Mouse (Mus musculus) limb, embryonic 11.5 days (tissue): ENCODE results near the gene Plekhm1. TPM values are rescaled to one million over a fixed set of nuclear protein-coding genes. Genes with fewer than 3 reads are reported as not detected.

Experiments used
- ATAC-seq: fragments of 200-750 bp; cut with Nextera tagmentation; 2 replicates; pipeline ENCODE4 v1.8.0; 2017; ENCODE audit warnings: low read depth; ENCODE audit not compliant: insufficient number of reproducible peaks, low FRiP score, low TSS enrichment
- DNase-seq: peaks from one replicate; pipeline ENCODE4 v3.0.0-alpha.2; 2015; ENCODE audit warnings: low spot score
- H3K27ac ChIP-seq: fragments of 300-500 bp; sonication (generic); replicated peaks from 2 replicates; pipeline ENCODE4 v1.5.1; 2014; ENCODE audit warnings: low read depth, mild to moderate bottlenecking, low read length
- H3K27me3 ChIP-seq: fragments of 300-500 bp; sonication (generic); 2 replicates; pipeline ENCODE4 v1.6.1; 2014; ENCODE audit warnings: mild to moderate bottlenecking, low read length, mixed read lengths; ENCODE audit not compliant: control insufficient read depth, insufficient read depth
- H3K36me3 ChIP-seq: fragments of 300-500 bp; sonication (generic); 2 replicates; pipeline ENCODE4 v1.6.1; 2014; ENCODE audit warnings: mild to moderate bottlenecking, low read length, moderate library complexity, mixed read lengths; ENCODE audit not compliant: control insufficient read depth, insufficient read depth
- H3K4me1 ChIP-seq: fragments of 300-500 bp; sonication (generic); 2 replicates; pipeline ENCODE4 v1.6.1; 2014; ENCODE audit warnings: low read length, mixed read lengths; ENCODE audit not compliant: control insufficient read depth, insufficient read depth
- H3K4me2 ChIP-seq: fragments of 300-500 bp; sonication (generic); 2 replicates; pipeline ENCODE4 v1.6.1; 2014; ENCODE audit warnings: low read depth, mild to moderate bottlenecking, moderate library complexity; ENCODE audit not compliant: severe bottlenecking
- H3K4me3 ChIP-seq: fragments of 300-500 bp; sonication (generic); 2 replicates; pipeline ENCODE4 v1.5.1; 2014; ENCODE audit warnings: low read depth, low read length
- H3K9ac ChIP-seq: fragments of 300-500 bp; sonication (generic); 2 replicates; pipeline ENCODE4 v1.6.1; 2014; ENCODE audit warnings: mild to moderate bottlenecking, low read length
- H3K9me3 ChIP-seq: fragments of 300-500 bp; sonication (generic); 2 replicates; pipeline ENCODE4 v1.6.1; 2016; ENCODE audit warnings: low read length; ENCODE audit not compliant: control insufficient read depth
- WGBS: fragments of 180-500 bp; shearing (Covaris S2); extraction: QIAGEN DNeasy Blood & Tissue Kit; methylation state at CpG from one replicate; pipeline ENCODE4 v1.1.7; 2014; 5-methylcytosine and 5-hydroxymethylcytosine counted together
- polyA plus RNA-seq: library from polyadenylated mRNA; unstranded; fragments of >200 nt; fragmentation: Nextera tagmentation; extraction: Ambion mirVana; gene quantifications from 2 replicates; pipeline ENCODE4 v1.2.1, GENCODE M21; 2014

The Plekhm1 gene
- polyA plus RNA-seq, 1 experiment from 2014 or later: 7.9 TPM

GRCm38 (mm10) chr11:103372068-103372467 is 40.4 kb downstream of the Plekhm1 start:
- Histone ChIP-seq H3K4me3 (no peak overlapping the region), H3K4me1 (no peaks in the 10 kb centered on the region), H3K4me2 (no peak overlapping the region), H3K27ac (no peak overlapping the region), H3K9ac (no peak overlapping the region), H3K9me3 (no peaks in the 10 kb centered on the region), H3K36me3 (peaks cover 2% of the 10 kb centered on the region; the same call in 1 of the 2 replicates), H3K27me3 (no peaks in the 10 kb centered on the region)
- WGBS: 86% methylated on average over 3 of the region's 3 CpGs
- ATAC-seq (no peak), DNase-seq (no peak)

- 81% methylated on average over 3 of the region's 3 CpGs for WGBS
- H3K36me3 ChIP-seq: no peaks in the 10 kb centered on the region; the same call in 1 of the 2 replicates
- H3K27me3 ChIP-seq: no peaks in the 10 kb centered on the region
- H3K9ac ChIP-seq: no peak overlapping the region
- H3K4me2 ChIP-seq: no peak overlapping the region
- no peak overlapping the region for H3K4me3 ChIP-seq
- ATAC-seq: no peak
- no peaks in the 10 kb centered on the region for H3K4me1 ChIP-seq
- no peak for DNase-seq
- no peaks in the 10 kb centered on the region for H3K9me3 ChIP-seq
- no peak overlapping the region for H3K27ac ChIP-seq
Measured at GRCm38 (mm10) chr11:103371222-103371539, 41.3 kb downstream of the Plekhm1 start.

- Histone ChIP-seq H3K4me1 (no peaks in the 10 kb centered on the region), H3K36me3 (no peaks in the 10 kb centered on the region; the same call in 1 of the 2 replicates), H3K9ac (no peak overlapping the region), H3K4me2 (no peak overlapping the region), H3K27me3 (no peaks in the 10 kb centered on the region), H3K27ac (no peak overlapping the region), H3K4me3 (no peak overlapping the region), H3K9me3 (no peaks in the 10 kb centered on the region)
- ATAC-seq: no peak
- WGBS: 93% methylated on average over 9 of the region's 9 CpGs
- no peak for DNase-seq
Measured at GRCm38 (mm10) chr11:103370397-103371221, 41.9 kb downstream of the Plekhm1 start.

- H3K4me3 ChIP-seq: no peak overlapping the region
- H3K9me3 ChIP-seq: no peaks in the 10 kb centered on the region
- no peak overlapping the region for H3K27ac ChIP-seq
- DNase-seq (no peak), ATAC-seq (no peak)
- no peak overlapping the region for H3K9ac ChIP-seq
- H3K4me2 ChIP-seq: no peak overlapping the region
- peaks cover 11% of the 10 kb centered on the region for H3K4me1 ChIP-seq
- H3K27me3 ChIP-seq: peaks cover 41% of the 10 kb centered on the region
- 93% methylated on average over 4 of the region's 4 CpGs for WGBS
- no peaks in the 10 kb centered on the region for H3K36me3 ChIP-seq
Measured at GRCm38 (mm10) chr11:103365530-103365929, 47.0 kb downstream of the Plekhm1 start.

- Histone ChIP-seq H3K36me3 (no peaks in the 10 kb centered on the region), H3K27me3 (peaks cover 46% of the 10 kb centered on the region), H3K9ac (no peak overlapping the region), H3K4me1 (peaks cover 11% of the 10 kb centered on the region), H3K27ac (no peak overlapping the region), H3K9me3 (no peaks in the 10 kb centered on the region), H3K4me3 (no peak overlapping the region), H3K4me2 (no peak overlapping the region)
- DNase-seq (no peak), ATAC-seq (no peak)
- WGBS: 83% methylated on average over 3 of the region's 3 CpGs
Measured at GRCm38 (mm10) chr11:103365022-103365421, 47.5 kb downstream of the Plekhm1 start.

GRCm38 (mm10) chr11:103364335-103364734 is 48.2 kb downstream of the Plekhm1 start:
- peaks cover 13% of the 10 kb centered on the region for H3K4me1 ChIP-seq

DNA sequence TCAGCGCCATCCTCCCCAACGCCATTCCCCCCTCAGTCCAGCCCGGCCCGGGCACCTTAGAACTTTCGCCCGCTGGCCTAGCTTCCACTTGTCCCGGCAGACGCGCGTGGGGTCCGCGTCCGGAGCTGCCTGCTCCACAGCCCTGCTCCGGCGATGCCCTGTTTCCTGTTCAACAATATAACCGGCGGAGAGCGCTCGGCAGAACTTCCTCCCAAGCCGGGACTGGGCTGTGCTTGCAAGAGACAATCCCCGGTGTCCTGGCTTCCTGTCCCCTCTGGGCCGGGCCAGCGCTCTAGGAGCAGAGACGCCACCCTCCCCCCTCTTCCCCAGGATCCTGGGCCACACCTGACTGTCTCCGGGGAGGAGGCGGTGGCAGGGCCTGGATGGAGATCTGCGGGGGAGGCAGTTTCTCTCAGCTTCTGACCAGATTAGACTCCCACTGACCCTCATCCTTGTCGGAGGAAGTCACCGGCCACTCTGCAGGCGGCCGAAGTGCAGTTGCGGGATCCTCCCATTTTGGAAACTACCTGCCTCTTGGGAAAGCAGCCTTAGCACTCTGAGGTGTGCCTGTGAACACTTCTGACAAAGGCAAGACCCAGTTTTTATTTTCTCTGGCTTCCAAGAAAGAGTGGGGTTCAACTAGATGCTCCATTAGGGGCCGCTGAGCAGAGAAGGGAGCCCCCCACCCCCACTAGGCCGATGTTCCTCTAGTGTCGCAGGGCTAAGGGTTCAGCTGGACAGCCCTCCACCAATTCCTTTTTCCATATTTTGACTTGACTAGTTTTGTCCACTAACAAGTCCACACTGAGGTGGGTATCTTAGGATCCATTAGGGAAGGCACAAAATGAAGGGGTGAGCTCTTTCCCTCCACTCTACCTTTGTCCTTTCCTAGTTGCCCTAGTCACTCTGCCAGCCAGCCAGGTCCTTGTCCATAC is 49.0 kb downstream of the Plekhm1 start, which contains the start of gene Arhgap27:
Gene Arhgap27, minus strand, starts transcription at position 479 of the 935 bp plus-strand sequence.
- Histone ChIP-seq H3K4me2 (peak within 1 kb of the TSS; percentile 74), H3K36me3 (no peaks in the 10 kb centered on the region), H3K27me3 (peaks cover 56% of the 10 kb centered on the region), H3K4me3 (peak within 1 kb of the TSS; percentile 35), H3K4me1 (peaks cover 16% of the 10 kb centered on the region), H3K9me3 (no peaks in the 10 kb centered on the region), H3K27ac (peak within 1 kb of the TSS; percentile 42; the same call in 1 of the 2 replicates), H3K9ac (peak within 1 kb of the TSS; percentile 40)
- DNase-seq: no peak
- 2% methylated on average over 35 of the region's 35 CpGs for WGBS
- ATAC-seq: no peak

More at GRCm38 (mm10) chr11:103364335-103364734, 48.2 kb downstream of the Plekhm1 start:
- 36% methylated on average over 5 of the region's 5 CpGs for WGBS
- H3K27ac ChIP-seq: no peak overlapping the region
- no peak overlapping the region for H3K4me2 ChIP-seq
- no peak overlapping the region for H3K9ac ChIP-seq
- no peaks in the 10 kb centered on the region for H3K9me3 ChIP-seq
- DNase-seq: no peak
- peaks cover 52% of the 10 kb centered on the region for H3K27me3 ChIP-seq
- no peaks in the 10 kb centered on the region for H3K36me3 ChIP-seq
- no peak overlapping the region for H3K4me3 ChIP-seq
- no peak for ATAC-seq

DNA sequence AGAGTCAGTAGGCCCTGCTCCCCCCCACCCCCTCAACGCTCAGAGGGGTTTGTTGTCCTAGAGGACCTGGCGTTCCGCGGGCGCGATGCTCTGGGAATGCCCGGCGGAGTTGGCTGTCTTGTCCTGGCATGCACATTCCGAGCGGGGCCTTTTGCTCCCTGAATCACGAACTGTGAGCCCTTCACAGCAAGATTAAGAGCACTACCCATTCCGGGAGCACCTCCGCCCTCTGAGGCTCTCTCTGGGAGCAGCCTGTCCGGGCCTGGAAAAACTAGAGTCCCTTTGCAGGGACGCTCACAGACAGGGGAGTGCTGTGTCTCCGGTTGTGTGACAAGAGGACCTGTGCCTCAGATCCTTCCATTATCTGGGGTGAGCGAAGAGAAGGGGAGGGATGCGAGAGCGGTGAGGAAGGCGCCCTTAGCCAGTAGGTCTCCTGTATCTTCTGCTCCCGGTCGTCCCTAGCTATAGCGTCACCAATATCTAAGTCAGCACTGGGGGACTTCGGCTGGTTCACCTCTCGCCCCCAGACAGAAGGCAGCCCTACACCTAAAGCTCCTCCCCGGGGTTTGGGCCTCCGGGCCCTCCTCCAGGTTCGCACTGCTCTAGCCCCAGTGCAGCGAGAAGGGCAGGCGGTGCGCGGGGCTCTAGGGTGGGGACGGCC is 49.8 kb downstream of the Plekhm1 start:
- peaks cover 57% of the 10 kb centered on the region for H3K27me3 ChIP-seq
- WGBS: under 1% methylated on average over 30 of the region's 33 CpGs
- H3K36me3 ChIP-seq: no peaks in the 10 kb centered on the region
- H3K27ac ChIP-seq: peak overlapping the region; percentile 42; the same call in 1 of the 2 replicates
- peak overlapping the region; percentile 35 for H3K4me3 ChIP-seq
- ATAC-seq (0 out of 2 replicates have a peak, but pooled peaks have one; percentile 9), DNase-seq (peak; percentile 59)
- no peaks in the 10 kb centered on the region for H3K9me3 ChIP-seq
- H3K4me1 ChIP-seq: peaks cover 16% of the 10 kb centered on the region
- H3K9ac ChIP-seq: peak overlapping the region; percentile 40
- H3K4me2 ChIP-seq: peak overlapping the region; percentile 74
